Mouse (Mus musculus) naive thymus-derived CD4-positive, alpha-beta T cell, adult 5 months (primary cell): ENCODE results near the gene Gm13199. TPM values are rescaled to one million over a fixed set of nuclear protein-coding genes. Genes with fewer than 3 reads are reported as not detected.

Source experiments
- polyA plus RNA-seq: library from polyadenylated mRNA; unstranded; fragments of 100-300 nt; shearing (Covaris generic); gene quantifications from one replicate; pipeline ENCODE4 v1.2.1, GENCODE M21; 2017

The Gm13199 gene
- polyA plus RNA-seq, result 1.9 TPM

DNA sequence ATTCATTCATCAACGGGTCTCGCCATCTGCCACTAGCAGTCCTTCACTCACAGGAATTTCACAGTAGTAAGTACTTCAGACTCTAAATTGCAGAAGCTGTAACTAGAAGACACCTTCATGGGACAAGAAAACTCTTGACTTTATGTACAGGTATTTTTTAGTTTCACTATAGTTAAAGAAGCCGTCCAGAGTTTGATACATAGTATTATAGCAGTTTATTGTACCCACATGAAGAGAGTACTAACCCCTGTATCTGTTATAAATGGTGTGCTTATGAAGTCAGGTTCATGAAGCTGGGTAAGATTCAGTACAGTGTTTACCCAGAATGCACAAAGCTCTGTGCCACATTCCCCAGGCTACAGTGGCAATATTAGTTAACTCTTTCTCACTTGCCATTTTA, at the start of gene Gm13199:
Gm13199 (minus strand) TSS at position 101 of the 400 bp plus-strand sequence.

DNA sequence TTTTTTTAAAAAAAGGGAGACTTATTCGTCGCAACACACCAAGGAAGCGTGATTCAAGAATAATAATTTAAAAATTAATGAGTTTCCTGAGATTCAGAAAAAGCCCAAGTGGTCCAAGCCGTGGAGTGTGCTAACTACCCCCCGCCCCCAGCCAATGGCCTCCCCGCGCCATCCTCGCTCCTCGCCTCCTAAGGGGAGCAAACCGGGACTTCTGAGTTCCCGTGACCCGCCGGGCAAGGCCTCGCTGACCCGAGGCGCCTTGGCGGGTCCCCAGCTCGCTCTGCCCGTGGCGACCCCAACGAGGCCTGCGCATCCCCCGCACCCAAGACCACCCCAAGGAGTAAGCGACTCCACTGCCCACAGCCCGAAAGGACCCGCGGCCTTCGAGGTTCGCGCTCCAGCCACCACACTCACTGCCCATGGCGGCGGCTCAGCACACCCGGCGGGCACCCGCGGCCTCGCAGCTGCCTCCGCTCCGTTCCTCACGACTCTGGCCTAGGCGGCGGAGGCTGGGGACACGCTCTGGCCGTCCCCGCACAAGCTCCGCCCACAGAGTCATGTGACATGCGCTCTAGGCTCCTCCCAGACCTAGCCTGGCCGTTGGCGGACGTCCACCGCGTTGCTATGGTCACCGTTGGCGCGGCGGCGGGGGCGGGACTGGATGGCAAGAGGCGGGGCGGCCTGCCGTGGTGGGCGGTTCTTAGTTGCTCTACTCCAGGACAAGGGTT, 32.3 kb upstream of the Gm13199 start, which contains the start of gene Sec61a2:
Sec61a2 (minus strand) TSS at position 590 of the 728 bp plus-strand sequence.

DNA sequence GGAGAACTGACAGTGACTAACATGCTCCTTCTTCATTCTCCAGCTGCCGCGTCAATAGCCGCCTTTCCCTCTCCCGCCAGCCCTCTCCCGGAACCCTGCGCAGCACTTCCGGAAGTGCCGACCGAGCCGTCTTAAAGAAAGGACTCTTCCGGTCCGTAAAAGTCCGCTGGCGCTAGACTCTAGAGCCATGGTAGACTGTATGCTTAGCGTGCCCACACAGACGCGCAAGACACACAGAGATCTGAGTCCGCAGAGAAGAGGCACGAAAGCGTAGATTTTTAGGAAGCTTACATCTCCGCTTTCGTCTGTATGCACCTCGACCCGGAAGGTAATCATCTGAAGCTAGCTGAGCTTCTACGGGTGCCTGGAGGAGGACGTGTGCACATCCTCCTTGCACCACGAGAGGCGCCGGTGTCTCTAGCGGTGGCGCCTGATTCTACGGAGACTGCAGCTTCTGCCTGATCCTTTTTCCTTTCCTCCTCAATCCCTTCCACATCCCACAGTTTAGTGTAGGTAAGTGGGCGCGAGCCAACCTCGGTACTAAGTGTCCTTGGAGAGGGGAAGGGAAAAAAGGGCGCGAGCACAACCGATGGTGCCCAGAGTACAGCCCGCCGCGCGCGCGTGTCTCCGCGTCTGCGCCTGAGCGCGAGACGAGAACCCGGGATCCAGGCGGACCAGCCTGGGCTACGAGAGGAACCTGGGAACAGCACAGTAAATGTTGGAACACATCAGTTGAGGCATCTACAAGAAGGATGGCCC, 17.7 kb downstream of the Gm13199 start, which contains the start of the genes Nudt5 and Cdc123:
Nudt5 (plus strand) TSS at position 147 of the 759 bp plus-strand sequence.
Cdc123 (minus strand) TSS at position 292 of the 759 bp plus-strand sequence.

Other genes with a start within 250 kb of the Gm13199 start
- 59.7 TPM for gene Camk1d, start 148.4 kb downstream of the Gm13199 start, polyA plus RNA-seq
- gene Nudt5, start 17.9 kb downstream of the Gm13199 start, polyA plus RNA-seq, result 21.5 TPM
- gene Cdc123, start 17.8 kb downstream of the Gm13199 start, polyA plus RNA-seq, result 119 TPM
- gene Sec61a2, start 32.5 kb upstream of the Gm13199 start, polyA plus RNA-seq, result 21.7 TPM
- not detected for gene Dhtkd1, start 79.9 kb upstream of the Gm13199 start, polyA plus RNA-seq
- 19.7 TPM for gene Upf2, start 88.5 kb upstream of the Gm13199 start, polyA plus RNA-seq